Mouse (Mus musculus) embryonic facial prominence, embryonic 15.5 days (tissue): ENCODE results near the gene Arl14. TPM values are rescaled to one million over a fixed set of nuclear protein-coding genes. Genes with fewer than 3 reads are reported as not detected.

Experiments used
- ATAC-seq: fragments of 200-750 bp; cut with Nextera tagmentation; 2 replicates; pipeline ENCODE4 v1.8.0; 2017; ENCODE audit warnings: low read depth, moderate TSS enrichment; ENCODE audit not compliant: insufficient number of reproducible peaks, low FRiP score, low TSS enrichment
- H3K27ac ChIP-seq: fragments of 300-500 bp; sonication (generic); replicated peaks from 2 replicates; pipeline ENCODE4 v1.5.1; 2015; ENCODE audit warnings: mild to moderate bottlenecking, inconsistent platforms
- H3K27me3 ChIP-seq: fragments of 300-500 bp; sonication (generic); 2 replicates; pipeline ENCODE4 v1.6.1; 2015; ENCODE audit warnings: inconsistent platforms
- H3K36me3 ChIP-seq: fragments of 300-500 bp; sonication (generic); 2 replicates; pipeline ENCODE4 v1.6.1; 2015; ENCODE audit warnings: mild to moderate bottlenecking, inconsistent platforms
- H3K4me1 ChIP-seq: fragments of 300-500 bp; sonication (generic); 2 replicates; pipeline ENCODE4 v1.6.1; 2015; ENCODE audit warnings: inconsistent platforms
- H3K4me2 ChIP-seq: fragments of 300-500 bp; sonication (generic); replicated peaks from 2 replicates; pipeline ENCODE4 v1.6.1; 2015; ENCODE audit warnings: mild to moderate bottlenecking, inconsistent platforms
- H3K4me3 ChIP-seq: fragments of 300-500 bp; sonication (generic); replicated peaks from 2 replicates; pipeline ENCODE4 v1.5.1; 2015; ENCODE audit warnings: mild to moderate bottlenecking, inconsistent platforms
- H3K9ac ChIP-seq: fragments of 300-500 bp; sonication (generic); 2 replicates; pipeline ENCODE4 v1.6.1; 2015; ENCODE audit warnings: inconsistent platforms
- H3K9me3 ChIP-seq: fragments of 300-500 bp; sonication (generic); replicated peaks from 2 replicates; pipeline ENCODE4 v1.6.1; 2016; ENCODE audit warnings: inconsistent platforms
- WGBS: fragments of 180-500 bp; shearing (Covaris S2); methylation state at CpG from one replicate; pipeline ENCODE4 v1.1.7; 2015; 5-methylcytosine and 5-hydroxymethylcytosine counted together
- polyA plus RNA-seq: library from polyadenylated mRNA; unstranded; fragments of >200 nt; fragmentation: Nextera tagmentation; extraction: Ambion mirVana; gene quantifications from 2 replicates; pipeline ENCODE4 v1.2.1, GENCODE M21; 2015

Gene Arl14
- 0.13 TPM in 1 of 2 replicates, not detected in the other for polyA plus RNA-seq

DNA sequence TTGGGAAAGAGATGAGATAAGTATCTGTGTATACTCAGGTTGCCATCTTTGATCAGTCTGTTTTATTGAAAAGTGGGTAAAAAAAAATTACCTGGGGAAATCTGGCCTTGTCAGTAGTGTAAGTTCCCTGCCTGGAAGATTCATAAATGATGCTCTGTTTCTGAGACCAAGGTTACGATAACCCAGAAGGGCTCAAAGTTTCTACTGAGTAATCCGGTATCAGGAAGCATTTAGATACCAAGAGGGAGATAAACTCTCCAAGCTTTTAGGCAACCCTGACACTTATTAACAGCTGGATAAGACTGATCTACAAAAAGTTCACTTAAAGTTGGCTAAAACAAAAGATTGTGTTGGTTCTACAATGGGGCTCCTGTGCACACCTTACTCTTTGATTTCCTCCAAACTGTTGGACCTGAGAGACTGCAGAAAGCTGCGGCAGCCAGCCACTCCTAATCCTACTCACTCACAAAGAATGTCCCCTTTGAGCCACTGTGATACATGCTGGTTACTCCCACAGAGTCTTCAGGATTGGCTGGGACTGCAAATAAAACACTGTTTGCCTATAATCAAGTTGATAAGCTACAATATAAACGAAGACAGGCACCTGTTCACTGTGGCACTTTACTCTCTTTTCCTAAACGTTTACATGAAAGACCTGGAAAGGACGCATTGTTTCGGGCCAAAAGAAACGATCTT lies at the start of gene Arl14:
Gene Arl14, plus strand, starts transcription at position 614 of the 696 bp plus-strand sequence.
- H3K27ac ChIP-seq, result no peak within 1 kb of the TSS
- H3K4me1 ChIP-seq, result no peaks in the 10 kb centered on the region
- H3K9me3 ChIP-seq, result no peaks in the 10 kb centered on the region
- H3K9ac ChIP-seq, result no peak within 1 kb of the TSS
- ATAC-seq, result no peak
- no peak within 1 kb of the TSS for H3K4me2 ChIP-seq
- no peaks in the 10 kb centered on the region for H3K36me3 ChIP-seq
- H3K4me3 ChIP-seq, result no peak within 1 kb of the TSS
- no peaks in the 10 kb centered on the region for H3K27me3 ChIP-seq
- 74% methylated on average over 8 of the region's 8 CpGs for WGBS

DNA sequence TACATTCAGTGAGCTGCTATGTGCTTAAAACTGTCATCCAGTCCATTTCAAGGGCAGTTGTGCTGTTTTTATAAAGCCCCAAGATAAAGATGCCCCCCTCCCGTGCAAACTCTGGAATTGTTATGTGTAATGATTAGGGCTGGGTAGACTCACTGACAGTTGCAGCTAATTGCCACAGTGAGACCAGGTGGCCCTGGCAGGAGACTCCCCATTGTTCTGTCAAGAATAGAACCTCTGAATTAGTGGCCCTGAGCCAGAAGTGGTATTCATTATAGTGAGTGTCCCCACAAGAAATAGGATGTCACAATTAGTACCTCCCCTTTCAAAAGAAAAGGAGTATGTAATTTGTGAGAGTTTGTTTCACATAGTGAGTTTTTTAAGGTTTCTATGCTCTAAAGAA lies 47.0 kb upstream of the Arl14 start:
- Histone ChIP-seq H3K27ac (no peak overlapping the region), H3K9ac (no peak overlapping the region), H3K4me2 (no peak overlapping the region), H3K9me3 (no peaks in the 10 kb centered on the region), H3K4me3 (no peak overlapping the region), H3K4me1 (no peaks in the 10 kb centered on the region), H3K27me3 (no peaks in the 10 kb centered on the region), H3K36me3 (no peaks in the 10 kb centered on the region)
- 41% methylated on average over 1 of the region's 1 CpGs for WGBS
- ATAC-seq, result no peak

DNA sequence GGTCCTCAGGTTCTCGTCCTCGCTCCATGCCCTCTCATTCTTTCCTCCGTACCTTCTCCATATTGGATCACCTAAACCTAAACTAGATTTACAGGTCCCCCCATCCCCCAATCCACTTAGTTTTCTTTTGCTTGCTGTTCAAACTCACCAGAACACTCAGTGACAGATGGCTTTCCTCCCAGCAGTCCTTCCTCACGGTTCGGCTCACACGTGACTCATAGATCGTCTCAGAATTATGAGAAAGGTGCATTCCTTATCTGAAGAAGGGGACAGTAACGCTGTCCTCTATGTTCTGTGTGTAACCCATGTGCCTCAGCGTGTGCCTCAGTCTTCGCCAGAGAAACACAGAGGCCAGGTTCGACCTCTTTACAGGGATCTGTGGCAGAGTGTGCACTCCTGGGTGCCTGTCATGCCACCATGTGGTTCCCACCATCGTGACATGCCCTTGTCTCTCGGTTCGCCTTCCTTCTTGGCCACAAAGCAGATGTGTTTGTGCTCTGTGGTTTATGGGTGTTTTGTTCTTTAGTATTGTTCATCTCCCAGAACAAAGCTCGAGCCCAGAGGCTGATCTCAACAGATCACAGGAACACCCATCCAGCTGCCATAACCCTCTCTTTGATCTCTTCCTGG lies 44.9 kb upstream of the Arl14 start:
- 74% methylated on average over 15 of the region's 15 CpGs for WGBS
- no peak for ATAC-seq
- H3K27me3 ChIP-seq, result no peaks in the 10 kb centered on the region

DNA sequence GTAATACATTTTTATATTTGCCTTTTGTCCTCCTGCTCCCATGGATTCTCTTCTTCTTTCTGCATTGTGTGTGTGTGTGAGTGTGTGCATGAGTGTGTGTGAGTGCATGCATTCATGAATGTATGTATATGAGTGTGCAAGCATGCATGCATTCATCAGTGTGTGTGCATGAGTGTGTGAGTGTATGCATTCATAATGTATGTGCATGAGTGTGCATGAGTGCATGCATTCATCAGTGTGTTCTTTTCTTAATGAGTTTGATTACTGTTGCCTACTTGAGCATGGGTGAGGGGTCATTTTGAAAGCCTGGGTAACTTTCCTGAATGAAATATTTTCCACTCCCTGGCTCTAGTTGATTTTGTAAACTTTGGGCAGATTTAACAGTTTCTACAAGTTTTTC lies 44.3 kb upstream of the Arl14 start:
- ATAC-seq, result no peak
- Histone ChIP-seq H3K36me3 (no peaks in the 10 kb centered on the region), H3K4me3 (no peak overlapping the region), H3K9me3 (no peaks in the 10 kb centered on the region), H3K9ac (no peak overlapping the region), H3K4me1 (no peaks in the 10 kb centered on the region), H3K27ac (no peak overlapping the region), H3K27me3 (no peaks in the 10 kb centered on the region), H3K4me2 (no peak overlapping the region)

More for the DNA sequence above, 44.9 kb upstream of the Arl14 start:
- Histone ChIP-seq H3K4me2 (no peak overlapping the region), H3K9ac (no peak overlapping the region), H3K4me1 (no peaks in the 10 kb centered on the region), H3K36me3 (no peaks in the 10 kb centered on the region), H3K27ac (no peak overlapping the region), H3K4me3 (no peak overlapping the region), H3K9me3 (no peaks in the 10 kb centered on the region)

DNA sequence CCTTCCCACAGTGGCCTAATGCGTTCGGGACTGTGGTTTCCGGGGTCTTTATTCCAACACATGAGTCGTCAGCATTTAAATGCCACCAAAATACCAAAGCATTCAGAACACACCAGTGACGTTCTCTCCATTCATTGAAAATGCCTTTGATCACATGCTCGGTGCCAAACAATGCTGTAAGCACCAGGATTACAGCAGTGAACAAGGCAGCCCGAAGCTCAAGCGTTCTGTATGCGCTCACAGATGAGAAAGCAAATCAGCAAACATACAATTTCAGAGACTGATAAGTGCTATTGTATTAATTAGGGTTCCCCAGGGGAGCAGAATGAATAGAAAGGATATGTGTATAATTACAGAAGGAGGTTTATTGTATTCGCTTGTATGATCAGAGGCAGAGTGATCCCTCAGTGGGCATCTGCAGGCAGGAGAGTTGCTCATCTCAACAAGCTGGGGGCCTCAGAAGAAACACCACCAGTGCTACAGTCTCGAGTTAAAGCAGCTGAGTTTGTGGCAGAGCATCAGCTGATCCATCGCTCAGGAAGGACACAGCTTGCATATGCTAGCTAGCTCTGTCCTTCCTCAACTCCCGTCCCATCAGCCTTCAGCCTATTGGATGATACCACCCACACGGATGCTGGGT lies 43.7 kb upstream of the Arl14 start:
- Histone ChIP-seq H3K27ac (no peak overlapping the region), H3K27me3 (no peaks in the 10 kb centered on the region), H3K4me1 (no peaks in the 10 kb centered on the region), H3K9ac (no peak overlapping the region), H3K9me3 (no peaks in the 10 kb centered on the region), H3K4me2 (no peak overlapping the region), H3K4me3 (no peak overlapping the region), H3K36me3 (no peaks in the 10 kb centered on the region)
- 65% methylated on average over 14 of the region's 14 CpGs for WGBS
- no peak for ATAC-seq

DNA sequence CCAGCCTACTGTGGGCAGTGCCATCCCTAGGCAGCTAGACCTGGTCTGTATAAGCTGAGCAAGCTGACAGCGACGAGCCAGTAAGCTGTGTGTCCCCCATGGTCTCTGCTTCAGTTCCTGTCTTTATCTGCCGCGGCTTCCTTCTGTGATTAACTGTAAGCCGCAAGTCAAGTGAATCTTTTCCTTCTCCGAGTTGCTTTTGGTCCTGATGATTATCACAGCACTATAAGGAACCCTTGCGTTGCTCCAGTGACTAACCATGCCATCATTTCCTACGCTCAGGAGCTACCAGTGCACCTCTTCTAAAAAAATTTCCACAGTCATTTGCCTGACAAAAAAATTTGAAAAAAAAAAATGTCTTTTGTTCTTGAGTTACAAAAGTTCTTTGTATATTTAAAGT lies 40.7 kb upstream of the Arl14 start:
- 86% methylated on average over 8 of the region's 8 CpGs for WGBS
- H3K27ac ChIP-seq, result no peak overlapping the region

DNA sequence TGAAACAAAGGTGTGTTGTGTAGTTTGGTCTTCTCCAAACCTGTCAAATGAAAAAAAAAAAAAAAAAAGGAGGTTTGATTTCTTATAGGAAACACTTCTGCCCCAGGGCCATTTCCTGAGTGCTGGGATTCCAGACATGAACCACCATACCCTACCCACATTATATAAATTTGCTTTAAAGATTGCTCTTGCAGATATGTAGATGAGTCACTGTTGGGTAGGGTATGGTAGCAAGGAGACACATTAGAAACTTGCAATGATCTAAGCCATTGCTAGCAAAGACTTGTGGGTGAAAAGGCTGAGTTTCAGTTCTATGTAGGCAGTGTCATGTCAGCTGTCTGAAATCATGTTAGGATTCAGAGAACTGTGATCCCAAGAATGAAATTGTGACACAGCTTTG lies 40.0 kb upstream of the Arl14 start:
- no peak for ATAC-seq

More for the DNA sequence above, 40.7 kb upstream of the Arl14 start:
- no peaks in the 10 kb centered on the region for H3K9me3 ChIP-seq
- no peaks in the 10 kb centered on the region for H3K27me3 ChIP-seq
- no peak for ATAC-seq
- H3K4me3 ChIP-seq, result no peak overlapping the region
- H3K9ac ChIP-seq, result no peak overlapping the region
- no peaks in the 10 kb centered on the region for H3K4me1 ChIP-seq
- no peak overlapping the region for H3K4me2 ChIP-seq
- H3K36me3 ChIP-seq, result no peaks in the 10 kb centered on the region

DNA sequence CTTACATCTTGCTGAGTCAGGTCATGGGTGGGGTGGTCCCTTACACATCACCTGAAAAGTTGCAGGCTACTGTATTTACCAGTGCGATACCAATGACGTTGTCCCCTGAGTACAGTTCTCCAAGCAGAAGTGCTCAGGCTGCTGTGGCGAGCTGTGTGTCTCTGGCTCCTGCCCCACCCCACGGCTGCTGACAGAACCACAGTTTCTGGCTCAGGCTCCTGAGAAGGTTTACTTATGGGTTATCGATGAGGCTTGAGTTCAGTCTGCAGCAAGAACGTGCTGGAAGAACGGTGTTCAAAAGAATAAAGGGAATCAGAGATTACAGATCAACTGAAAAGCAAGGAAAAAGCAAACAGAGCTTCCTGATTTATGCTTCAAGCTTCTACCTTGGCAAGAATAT lies 37.0 kb upstream of the Arl14 start:
- no peak overlapping the region for H3K27ac ChIP-seq
- 89% methylated on average over 7 of the region's 7 CpGs for WGBS
- no peaks in the 10 kb centered on the region for H3K36me3 ChIP-seq
- no peak overlapping the region for H3K4me2 ChIP-seq
- H3K4me1 ChIP-seq, result no peaks in the 10 kb centered on the region
- H3K4me3 ChIP-seq, result no peak overlapping the region
- no peaks in the 10 kb centered on the region for H3K27me3 ChIP-seq
- no peak for ATAC-seq
- no peak overlapping the region for H3K9ac ChIP-seq
- H3K9me3 ChIP-seq, result no peaks in the 10 kb centered on the region

More for the DNA sequence above, 40.0 kb upstream of the Arl14 start:
- Histone ChIP-seq H3K27me3 (no peaks in the 10 kb centered on the region), H3K27ac (no peak overlapping the region), H3K9ac (no peak overlapping the region), H3K4me3 (no peak overlapping the region), H3K36me3 (no peaks in the 10 kb centered on the region), H3K4me1 (no peaks in the 10 kb centered on the region), H3K9me3 (no peaks in the 10 kb centered on the region), H3K4me2 (no peak overlapping the region)

DNA sequence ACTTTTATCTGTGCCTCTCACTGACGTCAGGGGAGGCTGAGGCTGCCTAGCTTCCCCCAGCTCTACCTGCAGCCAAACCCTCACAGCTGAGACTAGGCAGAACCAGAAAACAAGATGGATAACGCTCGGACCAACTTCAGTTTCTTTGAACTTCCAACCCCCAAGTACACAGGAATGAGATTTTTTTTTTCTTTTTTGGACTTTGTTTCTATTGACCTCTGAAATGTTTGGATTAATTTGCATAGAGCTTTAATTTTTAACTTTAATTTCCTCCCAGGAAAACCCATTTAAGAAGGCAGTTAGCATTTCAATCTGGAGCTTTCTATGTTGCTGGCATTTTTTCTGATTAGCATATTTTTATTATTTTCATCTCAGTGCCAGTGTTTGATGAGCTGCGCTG lies 36.2 kb upstream of the Arl14 start:
- H3K27ac ChIP-seq, result no peak overlapping the region
- no peak overlapping the region for H3K4me3 ChIP-seq
- no peaks in the 10 kb centered on the region for H3K4me1 ChIP-seq
- H3K4me2 ChIP-seq, result no peak overlapping the region
- no peaks in the 10 kb centered on the region for H3K9me3 ChIP-seq
- no peak overlapping the region for H3K9ac ChIP-seq
- H3K36me3 ChIP-seq, result no peaks in the 10 kb centered on the region
- no peaks in the 10 kb centered on the region for H3K27me3 ChIP-seq
- 75% methylated on average over 4 of the region's 4 CpGs for WGBS
- ATAC-seq, result no peak

DNA sequence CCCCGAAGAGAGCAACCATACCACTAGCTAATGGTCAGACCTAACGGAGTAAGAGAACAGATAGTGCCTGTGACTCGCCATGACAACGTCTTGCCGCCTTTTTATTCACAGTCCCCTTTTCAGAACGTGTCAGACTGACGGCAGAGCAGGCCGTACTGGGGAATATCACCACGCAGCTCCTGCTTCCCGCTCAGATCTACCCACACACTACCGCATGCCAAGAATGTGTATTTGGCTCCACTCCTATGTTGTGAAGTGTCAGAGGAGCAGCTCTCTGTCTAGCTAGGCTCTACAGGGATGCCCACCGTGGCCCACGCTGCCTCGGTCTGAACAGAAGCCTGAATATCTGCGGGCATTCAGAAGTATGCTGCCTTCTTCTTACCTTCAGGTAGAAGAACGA lies 35.6 kb upstream of the Arl14 start:
- Histone ChIP-seq H3K4me3 (no peak overlapping the region), H3K27ac (no peak overlapping the region), H3K9me3 (no peaks in the 10 kb centered on the region), H3K27me3 (no peaks in the 10 kb centered on the region), H3K4me2 (no peak overlapping the region), H3K9ac (no peak overlapping the region), H3K4me1 (no peaks in the 10 kb centered on the region), H3K36me3 (no peaks in the 10 kb centered on the region)
- WGBS, result 88% methylated on average over 16 of the region's 16 CpGs
- no peak for ATAC-seq

DNA sequence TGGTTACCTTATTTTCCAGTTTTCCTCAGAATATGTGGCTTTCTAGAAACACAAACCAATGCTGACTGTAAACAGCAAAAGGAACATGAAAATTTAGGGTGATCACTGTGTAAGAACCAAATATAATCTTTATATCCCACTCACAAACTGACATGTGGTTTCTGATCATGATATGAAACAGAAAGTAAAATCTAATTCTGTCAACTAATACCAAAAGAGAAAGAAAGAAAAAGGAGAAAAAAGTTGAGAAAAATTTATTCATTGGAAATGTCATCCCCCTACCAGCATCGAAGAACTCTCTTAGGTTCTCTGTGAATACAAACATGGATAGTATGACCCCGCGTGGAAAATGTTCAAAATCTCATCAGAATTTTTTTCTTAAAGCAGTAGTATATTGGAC lies 29.2 kb upstream of the Arl14 start:
- Histone ChIP-seq H3K4me3 (no peak overlapping the region), H3K9me3 (no peaks in the 10 kb centered on the region), H3K4me1 (no peaks in the 10 kb centered on the region), H3K4me2 (no peak overlapping the region), H3K27ac (no peak overlapping the region), H3K36me3 (no peaks in the 10 kb centered on the region), H3K27me3 (no peaks in the 10 kb centered on the region), H3K9ac (no peak overlapping the region)
- WGBS, result 88% methylated on average over 3 of the region's 3 CpGs
- ATAC-seq, result no peak
